Mouse (Mus musculus) gastrocnemius, adult 18-20 months (tissue): Measurements from ENCODE around the gene Jph3. TPM values are rescaled to one million over a fixed set of nuclear protein-coding genes. Genes with fewer than 3 reads are reported as not detected.

ENCODE experiments used
- DNase-seq: peaks from one replicate; pipeline ENCODE4 v3.0.0; 2021; ENCODE audit warnings: low spot score
- long read RNA-seq, 2 experiments: library from polyadenylated mRNA; stranded (forward); transcript quantifications; one replicate each; pipeline ENCODE4 v2.0.0; 2021
- total RNA-seq, 2 experiments: library from RNA; stranded (reverse); gene quantifications; 2 replicates each; pipeline ENCODE4 v1.2.3; 2021

Gene Jph3
- under 1 TPM in 1 of 2 experiments, not detected in 1; 0.07 TPM for total RNA-seq
- long read RNA-seq, experiment 1 = 0 reads
- long read RNA-seq, experiment 2 = 0 reads

GRCm38 (mm10) chr8:121729323-121729722 is at the start of gene Jph3:
TSS of gene Jph3 (plus strand) at chr8:121729623.
- no peak for DNase-seq

DNA sequence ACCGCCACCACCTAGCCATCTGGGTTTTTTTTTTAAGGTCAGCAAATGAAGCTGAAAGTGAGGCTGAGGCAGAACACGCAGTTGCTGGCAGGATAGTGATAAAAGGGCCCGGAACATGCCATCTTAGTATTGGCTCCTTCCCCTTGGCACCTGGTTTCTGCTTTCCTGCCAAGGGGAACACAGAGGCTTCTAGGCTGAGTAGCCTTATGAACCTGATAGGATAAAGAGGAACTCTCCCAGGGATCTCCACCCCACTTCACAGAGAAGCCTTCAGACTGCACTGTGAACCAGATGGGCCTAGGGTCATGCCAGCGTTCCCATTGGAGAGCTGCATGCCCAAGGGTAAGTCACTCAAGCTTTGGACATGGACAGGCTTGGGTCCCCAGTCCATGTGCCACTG is 48.5 kb upstream of the Jph3 start:
- DNase-seq = no peak

- no peak for DNase-seq
Observed at GRCm38 (mm10) chr8:121681457-121681856, 48.0 kb upstream of the Jph3 start.

- no peak for DNase-seq
Observed at GRCm38 (mm10) chr8:121683083-121683832, 46.2 kb upstream of the Jph3 start.

- peak; percentile 61 for DNase-seq
Observed at GRCm38 (mm10) chr8:121685419-121685818, 44.0 kb upstream of the Jph3 start.

- DNase-seq = no peak
Observed at GRCm38 (mm10) chr8:121687455-121688161, 41.8 kb upstream of the Jph3 start.

DNA sequence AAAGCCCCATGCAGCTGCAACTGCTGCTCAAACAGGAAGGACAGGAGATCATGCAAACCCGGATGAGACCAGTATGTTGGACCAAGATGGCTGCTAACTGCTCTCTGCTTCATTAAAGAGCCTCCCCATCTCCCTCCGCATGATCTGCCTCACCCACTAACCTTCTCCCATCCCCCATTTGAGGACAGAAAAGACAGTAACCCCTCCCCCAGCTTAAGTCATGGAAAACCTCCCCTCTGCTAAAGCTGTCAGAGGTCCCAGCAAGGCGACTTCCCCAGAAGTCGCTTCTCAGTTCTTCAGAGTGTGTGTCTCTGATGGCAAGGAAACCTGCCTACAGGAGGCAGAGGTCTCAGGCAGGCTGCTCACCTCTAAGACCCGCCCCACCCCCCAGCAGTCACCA is 40.9 kb upstream of the Jph3 start:
- DNase-seq = no peak

DNA sequence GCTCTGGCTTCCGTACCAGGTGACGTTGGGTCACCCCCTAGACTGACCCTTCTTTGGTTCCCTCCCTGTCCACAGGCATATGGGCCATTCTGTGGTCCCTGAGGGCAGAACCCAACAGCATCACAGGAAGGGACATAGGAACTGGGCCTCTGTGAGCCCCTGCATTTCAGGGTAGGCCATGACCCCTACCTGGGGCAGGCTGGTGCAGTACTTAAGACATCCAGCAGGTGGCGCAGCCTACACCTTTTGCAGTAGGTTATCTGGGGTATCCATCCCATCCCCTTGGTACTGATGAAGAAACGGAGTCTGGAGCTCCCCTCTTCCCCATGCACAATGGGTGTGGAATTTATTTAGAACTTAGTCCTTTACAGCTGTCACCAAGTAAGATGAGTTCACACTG is 35.0 kb upstream of the Jph3 start:
- peak; percentile 48 for DNase-seq

GRCm38 (mm10) chr8:121695585-121696184 is 33.7 kb upstream of the Jph3 start:
- DNase-seq = peak; percentile 71

GRCm38 (mm10) chr8:121697735-121698614 is 31.4 kb upstream of the Jph3 start:
- DNase-seq = no peak

- DNase-seq = no peak
Observed at GRCm38 (mm10) chr8:121698615-121699101, 30.8 kb upstream of the Jph3 start.

- no peak for DNase-seq
Observed at GRCm38 (mm10) chr8:121699936-121700335, 29.5 kb upstream of the Jph3 start.

DNA sequence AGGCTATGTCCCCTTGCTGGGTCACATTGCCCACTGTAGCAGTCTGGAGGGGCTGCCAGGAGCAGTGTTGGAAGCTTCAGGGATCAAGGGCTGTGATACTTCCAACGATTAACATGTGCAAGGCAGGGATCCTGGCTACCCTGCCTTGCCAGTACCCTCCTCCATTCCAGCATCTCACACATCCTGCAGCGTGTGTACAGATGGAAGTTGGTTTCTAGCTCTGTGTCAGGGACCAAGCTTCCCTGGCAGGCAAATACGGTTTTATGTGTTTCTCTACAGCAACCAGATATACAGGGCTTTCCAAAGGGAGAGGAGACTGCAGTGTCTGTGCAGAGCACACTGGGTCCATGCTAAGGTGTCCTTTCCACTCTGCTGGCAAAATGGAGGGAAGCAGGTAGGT is 24.2 kb upstream of the Jph3 start:
- DNase-seq = no peak

- DNase-seq = no peak
Observed at GRCm38 (mm10) chr8:121706956-121707355, 22.5 kb upstream of the Jph3 start.

- no peak for DNase-seq
Observed at GRCm38 (mm10) chr8:121708406-121708805, 21.0 kb upstream of the Jph3 start.

DNA sequence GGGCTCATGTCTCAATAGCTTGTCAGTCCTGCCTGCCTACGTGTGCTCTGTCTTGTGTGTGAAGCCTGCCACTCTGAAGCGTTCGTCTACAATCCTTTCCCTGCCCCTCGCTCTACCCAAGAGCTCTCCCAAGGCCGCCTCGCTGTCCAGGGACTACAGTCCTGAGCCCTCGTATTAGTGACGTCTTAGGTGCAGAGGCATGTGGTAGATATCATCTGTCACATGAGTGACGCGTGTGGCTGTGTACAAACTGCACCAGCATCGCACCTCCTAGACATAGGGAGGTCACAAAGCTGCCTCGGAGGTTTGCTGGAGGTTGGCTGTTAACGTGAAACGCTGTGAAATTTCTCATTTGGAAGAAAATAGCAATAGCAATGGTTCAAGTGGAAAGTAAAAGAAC is 11.9 kb upstream of the Jph3 start:
- no peak for DNase-seq

- DNase-seq = peak; percentile 71
Observed at GRCm38 (mm10) chr8:121717982-121718425, 11.4 kb upstream of the Jph3 start.

DNA sequence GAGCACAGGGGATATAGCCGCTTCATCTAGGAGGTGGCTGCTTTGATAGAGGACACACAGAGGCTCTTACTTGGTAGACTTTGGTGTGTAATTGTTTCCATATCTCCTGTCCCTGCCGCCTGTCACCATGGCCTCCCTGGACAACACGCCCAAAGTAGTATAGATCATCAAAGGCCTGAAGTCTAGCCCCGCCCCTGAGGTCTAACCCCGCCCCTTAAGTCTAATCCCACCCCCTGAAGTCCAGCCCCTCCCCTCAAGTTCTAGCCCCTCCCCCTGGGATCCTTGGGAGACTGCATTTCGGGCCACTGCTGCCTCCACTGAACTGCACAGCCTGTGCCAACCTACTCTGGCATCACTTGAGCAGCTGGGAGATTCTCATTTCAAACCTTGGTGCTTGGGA is 10.5 kb upstream of the Jph3 start:
- DNase-seq = no peak

- DNase-seq = no peak
Observed at GRCm38 (mm10) chr8:121721072-121721471, 8.4 kb upstream of the Jph3 start.

DNA sequence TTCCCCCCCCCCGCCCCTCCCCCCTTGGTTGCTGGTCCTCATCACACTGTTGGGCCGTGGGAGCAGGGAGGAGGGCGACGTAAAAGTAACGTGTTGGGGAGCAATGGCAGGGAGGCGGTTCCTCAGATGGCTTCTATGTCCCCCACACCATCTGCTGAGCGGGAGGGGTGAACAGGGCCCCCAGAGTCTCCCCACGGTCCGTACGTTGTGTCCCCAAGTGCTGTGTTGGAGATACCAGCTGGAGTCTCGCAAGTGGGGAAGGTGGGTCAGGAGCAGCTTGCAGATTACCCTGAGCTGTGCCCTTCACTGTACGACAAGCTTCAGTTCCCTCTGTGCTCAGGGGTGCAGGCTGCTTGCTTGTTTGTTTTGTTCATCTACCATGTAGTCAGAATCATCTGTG is 5.6 kb upstream of the Jph3 start:
- DNase-seq = no peak

DNA sequence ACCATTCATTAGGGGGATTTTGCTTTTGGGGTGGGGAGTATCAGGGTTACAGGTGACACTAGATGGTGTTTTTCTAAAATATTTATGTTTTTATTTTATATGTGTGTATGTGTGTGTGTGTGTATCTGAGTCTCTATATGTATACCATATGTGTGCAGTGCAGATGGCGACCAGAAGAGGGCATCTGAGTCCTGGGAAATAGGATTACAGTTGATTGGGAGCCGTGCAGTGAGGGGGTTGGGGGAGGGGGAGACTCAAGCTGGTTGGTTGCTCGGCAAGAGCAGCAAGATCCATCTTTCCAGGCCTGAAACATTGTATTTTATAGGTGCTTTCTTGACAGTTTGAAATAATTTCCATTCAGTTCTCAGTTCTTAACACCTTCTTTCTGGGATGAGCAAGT is 2.3 kb upstream of the Jph3 start:
- DNase-seq = no peak
